Mouse (Mus musculus) lung, postnatal 14 days (tissue): ENCODE results near the gene Erg.

ENCODE experiments used
- DNase-seq: peaks from one replicate; pipeline ENCODE4 v3.0.0; 2021

Gene Erg

GRCm38 (mm10) chr16:95586311-95586602 lies at the start of gene Erg:
Erg (minus strand) TSS chr16:95586593.
- DNase-seq, result no peak

- no peak for DNase-seq
These were observed 45.4 kb upstream of the Erg start for GRCm38 (mm10) chr16:95631816-95632215.

- DNase-seq, result no peak
These were observed 37.7 kb upstream of the Erg start for GRCm38 (mm10) chr16:95623876-95624770.

DNA sequence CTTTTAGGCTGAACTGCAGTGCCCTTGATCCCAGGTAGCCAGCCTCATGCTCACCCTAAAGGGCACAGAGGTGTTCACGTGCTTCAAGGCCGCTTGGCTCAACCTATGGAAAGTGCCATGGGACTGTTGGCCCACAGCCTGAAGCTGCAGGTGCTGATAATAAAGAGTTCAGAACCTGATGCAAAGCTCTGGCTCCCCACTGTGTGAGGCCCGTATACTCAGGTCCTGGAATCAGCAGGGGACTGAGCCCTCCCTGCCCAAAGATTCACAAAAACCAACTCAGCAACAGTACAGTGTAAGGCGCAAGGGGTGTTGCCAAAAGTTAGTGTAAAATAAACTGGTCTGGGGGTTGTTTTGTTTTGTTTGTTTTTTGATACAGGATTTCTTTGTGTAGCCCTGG lies 36.7 kb upstream of the Erg start:
- no peak for DNase-seq

DNA sequence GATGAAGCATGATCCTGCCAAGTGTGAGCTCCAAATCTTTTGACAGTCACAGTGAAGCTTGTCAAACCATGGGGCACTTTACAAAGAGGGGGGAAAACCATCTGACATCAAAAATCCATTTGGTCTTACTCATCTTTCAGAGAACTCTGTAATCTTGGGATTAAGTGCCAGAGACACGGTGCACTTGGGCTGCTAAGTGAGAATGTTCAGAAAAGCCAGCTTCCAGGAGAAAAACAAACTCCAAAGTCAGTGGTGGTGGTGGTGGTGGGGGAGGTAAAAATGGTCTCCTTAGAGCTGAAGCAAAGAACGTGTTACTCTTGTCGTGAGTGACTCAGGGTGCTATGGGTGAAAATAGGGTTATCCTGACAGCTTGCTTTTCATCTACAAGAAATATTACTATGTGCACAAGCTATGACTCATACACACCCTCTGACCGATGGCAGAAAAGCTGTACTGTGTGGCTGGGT lies 33.5 kb upstream of the Erg start:
- DNase-seq, result peak; percentile 42

DNA sequence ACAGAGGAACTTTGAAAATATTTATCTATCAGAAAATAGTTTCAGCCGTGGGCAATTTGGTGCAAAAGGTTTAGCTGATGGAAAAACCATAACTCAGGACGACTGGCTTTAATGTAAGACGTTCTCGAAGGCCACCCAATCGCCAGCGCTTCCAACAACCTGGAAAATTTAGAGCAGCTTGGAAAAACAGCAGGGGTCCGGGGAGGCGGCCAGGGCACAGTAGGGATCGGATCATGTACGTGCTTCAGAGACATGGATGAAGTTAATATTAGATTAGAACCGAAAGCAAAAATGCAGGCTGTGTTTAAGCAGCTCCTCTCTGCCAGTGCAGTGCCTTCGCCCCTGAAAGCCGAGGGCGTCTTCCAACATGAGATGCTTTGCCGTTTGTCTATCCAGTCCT lies 31.8 kb upstream of the Erg start:
- no peak for DNase-seq

DNA sequence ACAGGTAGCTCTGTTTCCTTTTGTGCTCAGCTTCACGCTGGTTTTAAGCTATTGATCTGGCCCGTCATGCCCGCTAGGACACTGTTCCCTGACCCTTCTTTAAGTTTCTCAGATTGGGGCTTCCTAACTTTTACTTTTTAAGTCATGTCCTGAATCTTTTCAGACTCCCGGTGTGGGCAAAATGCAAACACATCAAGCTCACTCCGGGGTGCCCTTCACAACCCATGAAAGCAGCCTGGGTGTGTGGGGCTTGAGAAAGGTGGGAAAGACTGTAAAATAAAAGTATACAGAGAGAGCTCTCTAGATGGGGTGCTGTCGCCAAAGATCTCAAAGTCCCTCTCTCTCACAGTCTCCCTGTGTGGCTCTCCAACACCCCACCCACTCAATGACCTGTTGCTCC lies 31.3 kb upstream of the Erg start:
- DNase-seq, result no peak

GRCm38 (mm10) chr16:95615579-95615978 lies 29.2 kb upstream of the Erg start:
- peak; percentile 66 for DNase-seq

DNA sequence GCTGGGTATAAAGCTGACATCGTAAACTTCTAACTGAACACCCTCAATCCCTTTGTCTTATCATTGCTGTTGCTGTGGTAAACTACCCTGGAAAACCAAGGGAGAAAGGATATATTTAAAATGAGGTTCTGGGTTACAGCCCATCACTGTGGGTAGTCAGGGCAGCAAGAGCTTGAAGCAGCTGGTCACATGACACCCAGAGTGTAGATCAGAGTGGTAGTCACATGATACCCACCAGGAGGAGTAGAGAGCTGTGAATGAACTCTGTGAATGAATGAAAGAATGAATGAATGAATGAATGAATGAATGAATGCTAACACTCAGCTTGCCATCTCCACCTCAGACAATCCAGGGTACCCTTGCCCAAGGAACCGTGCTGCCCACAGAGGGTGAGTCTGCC lies 28.1 kb upstream of the Erg start:
- DNase-seq, result no peak

DNA sequence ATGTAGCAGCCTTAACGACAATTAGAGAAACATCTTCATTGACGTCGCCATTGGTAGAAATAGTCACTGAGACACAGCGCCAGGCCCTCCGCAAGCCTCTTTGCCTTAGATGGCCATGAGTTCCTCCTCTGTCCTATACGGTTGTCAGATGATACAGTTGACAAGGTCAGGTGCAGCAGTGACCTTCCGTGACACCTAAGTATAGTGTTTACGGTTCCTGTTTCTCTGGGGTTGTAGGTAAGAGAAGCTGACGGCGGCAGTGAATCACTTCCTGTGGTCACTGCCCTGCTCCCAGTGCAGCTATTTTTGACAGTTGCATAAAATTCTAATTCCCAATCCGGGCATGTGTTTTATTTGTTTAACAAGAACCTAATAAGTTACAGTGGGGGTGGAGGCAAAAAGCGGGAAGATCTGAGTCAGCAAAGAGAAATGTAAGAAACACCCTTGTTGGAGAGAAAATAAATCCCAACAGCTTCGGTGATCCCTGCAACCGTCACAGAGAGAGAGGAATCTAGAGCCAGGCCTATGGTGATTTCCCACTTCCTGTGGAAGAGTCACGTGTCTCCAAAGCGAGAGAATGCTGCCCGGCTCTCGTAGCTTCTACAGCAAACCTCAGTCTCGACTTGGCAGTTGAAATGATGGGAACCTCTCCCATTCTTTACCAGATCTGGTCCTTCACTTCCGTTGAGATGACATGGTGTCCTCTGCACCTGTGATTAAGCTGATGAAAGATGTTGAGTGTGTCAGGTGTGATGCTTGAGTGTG lies 25.8 kb upstream of the Erg start:
- DNase-seq, result no peak

DNA sequence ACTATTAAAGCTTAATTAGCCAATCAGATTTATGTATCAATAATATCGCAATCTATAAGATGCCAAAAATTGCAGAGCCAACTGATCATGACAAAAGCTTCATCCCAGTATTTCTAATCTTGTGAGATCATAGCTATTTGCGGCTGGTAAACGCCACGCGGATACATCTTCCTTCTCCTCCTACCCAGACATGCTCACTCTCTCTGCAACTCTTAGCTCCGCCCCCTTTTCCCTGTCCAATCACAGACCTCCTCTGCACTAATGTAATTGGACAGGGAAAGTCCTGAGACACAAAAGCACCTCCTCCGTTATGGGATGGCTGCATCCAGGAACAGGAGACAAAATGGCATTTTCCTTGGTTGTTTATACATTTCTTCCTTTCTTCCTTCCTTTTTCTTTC lies 22.2 kb upstream of the Erg start:
- no peak for DNase-seq

DNA sequence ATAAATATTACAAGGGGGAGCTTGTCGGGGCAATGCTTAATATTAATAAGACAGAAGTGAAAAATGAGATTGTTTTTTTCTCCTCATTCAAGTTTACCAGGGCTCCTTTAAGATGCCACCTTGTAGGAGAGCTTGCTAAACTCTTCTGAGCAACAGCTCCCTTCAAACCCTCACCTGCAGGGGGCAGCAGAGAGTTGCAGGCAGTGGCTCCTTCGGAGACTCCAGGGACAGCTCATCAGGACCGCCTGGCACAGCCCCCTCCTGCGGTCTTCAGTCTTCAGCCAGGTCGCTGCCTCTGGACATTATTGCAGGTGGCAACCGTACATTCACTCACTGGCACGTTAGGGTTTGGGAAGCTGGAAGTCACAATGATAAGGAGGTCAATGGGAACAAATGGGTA lies 18.9 kb upstream of the Erg start:
- peak; percentile 91 for DNase-seq

DNA sequence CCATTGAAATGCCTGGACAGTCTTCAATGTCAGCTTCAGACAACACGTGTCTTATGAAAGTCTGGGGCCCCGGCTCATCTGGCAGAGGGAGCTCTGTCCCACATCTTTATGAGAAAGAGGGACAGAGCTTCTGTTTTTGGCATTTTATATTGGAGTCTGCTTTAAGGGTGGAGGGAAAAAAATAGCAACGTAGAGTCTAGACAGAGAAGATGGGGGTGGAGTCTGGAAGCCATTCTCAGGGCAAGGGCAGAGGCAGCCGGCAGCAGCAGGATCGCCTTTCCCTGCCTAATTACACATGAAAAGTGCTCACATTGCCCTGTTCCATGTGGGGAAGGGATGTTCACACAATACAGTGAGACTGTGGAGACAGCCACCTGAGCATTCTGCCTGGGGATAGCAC lies 16.1 kb upstream of the Erg start:
- DNase-seq, result no peak

GRCm38 (mm10) chr16:95601807-95602206 lies 15.4 kb upstream of the Erg start:
- no peak for DNase-seq

DNA sequence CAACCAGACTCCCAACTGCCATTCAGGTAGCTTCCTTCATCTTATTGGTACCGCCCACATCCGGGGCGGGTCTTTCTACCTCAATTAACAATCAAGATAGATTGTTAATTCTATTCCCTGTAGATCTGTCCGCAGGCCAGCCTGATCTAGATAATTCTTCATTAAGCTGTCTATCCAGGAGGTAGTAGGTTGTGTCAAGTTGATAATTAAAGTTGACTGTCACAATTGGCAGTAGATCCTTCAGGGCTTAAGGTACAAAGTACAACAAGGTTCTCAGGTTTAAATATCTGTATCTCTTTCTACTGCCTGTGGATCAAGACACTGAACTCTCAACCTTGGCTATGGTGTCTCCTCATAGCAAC lies 14.8 kb upstream of the Erg start:
- no peak for DNase-seq

GRCm38 (mm10) chr16:95600572-95601218 lies 14.3 kb upstream of the Erg start:
- no peak for DNase-seq

DNA sequence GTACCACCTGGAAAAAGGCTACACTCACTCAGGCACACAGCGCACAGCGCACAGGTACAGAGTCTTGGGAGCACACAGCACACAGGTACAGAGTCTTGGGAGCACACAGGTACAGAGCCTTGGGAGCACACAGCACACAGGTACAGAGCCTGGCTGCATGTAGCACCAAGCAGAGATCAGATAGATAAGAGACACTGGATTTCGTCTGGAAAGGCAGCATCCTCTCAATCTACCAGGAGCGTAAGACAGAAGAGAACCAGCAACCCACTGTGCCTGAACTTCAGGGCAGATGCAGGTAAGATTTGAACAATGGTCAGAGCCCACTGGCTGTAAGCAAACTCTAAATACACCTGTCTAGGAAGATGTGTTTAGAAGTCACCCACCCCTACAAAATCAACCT lies 12.5 kb upstream of the Erg start:
- DNase-seq, result no peak

- DNase-seq, result no peak
These were observed 11.2 kb upstream of the Erg start for GRCm38 (mm10) chr16:95597578-95597951.

GRCm38 (mm10) chr16:95596884-95597577 lies 10.6 kb upstream of the Erg start:
- no peak for DNase-seq

DNA sequence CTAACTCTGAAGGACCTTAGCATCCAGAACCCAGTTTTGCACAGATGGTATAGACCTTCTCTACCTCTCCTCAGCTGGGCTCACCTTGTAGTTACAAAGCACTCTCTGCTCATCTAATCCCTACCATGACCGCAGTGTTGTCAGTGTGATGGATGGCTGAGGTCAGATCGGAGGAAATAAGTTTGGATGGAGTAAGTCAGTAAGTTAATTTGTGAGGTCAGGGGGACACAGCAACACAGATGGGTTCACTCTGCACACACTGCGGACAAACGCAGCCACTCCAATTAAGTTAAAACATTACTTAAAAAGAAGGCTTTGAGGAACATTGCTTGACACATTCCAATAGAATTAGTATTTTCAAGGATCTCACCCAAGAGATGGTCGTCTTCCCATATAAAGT lies 2.5 kb upstream of the Erg start:
- peak; percentile 34 for DNase-seq

DNA sequence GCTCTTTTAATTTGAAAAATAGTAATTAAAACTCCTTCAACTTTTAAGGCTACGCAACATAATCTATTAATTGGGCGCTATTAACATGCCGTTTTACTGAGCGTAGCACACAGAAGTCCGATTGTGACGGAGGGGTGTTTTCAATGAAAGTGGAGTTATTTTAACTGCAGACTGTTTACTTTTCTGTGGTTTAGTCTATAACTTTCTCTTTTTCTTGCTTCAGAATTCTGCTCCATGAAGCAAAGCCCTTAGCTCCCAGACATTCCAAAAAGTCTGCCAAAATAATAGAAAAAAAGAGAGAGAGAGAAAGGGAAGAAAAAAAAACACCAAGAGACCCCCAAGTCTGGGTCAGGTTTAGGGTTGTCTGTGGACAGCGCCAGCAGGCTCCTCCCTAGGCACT lies 333 bp upstream of the Erg start:
- no peak for DNase-seq

DNA sequence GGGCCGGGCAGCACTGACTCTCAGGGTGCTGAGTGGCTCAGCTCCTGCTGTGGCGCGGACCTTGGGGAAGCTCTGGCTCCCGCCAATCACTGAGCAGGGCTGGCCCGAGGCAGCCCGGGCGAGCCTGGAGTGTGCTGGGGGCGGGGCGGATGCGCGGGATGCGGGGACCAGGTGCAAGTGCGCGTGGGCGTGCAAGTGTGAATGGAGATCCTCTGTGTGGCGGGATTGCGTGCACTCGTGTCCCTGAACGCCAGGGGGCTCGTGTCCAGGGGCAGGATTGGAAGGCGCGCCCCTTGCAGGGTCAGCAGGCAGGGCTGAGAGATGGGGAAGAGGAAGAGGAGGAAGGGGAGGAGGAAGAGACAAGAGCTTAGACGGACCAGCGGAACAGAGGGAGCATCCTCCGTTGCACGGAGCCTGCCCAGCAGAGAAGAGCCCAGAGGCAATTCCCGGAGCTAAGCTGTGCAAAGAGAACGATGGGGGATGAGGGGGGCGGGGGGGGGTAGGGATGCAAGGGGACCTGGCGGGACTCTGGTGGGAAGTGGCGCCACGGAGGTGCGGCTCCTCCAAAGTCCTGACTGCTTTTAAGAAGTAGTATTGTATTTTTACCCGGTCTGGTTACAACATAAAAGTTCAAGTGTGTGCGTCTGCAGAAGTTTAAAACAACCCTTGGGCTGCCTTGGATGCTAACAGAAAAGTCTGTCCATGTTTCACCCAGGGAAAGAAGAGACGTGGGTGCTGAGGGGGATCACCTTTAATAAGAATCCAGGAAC lies 667 bp downstream of the Erg start:
- DNase-seq, result peak; percentile 32
